Mouse (Mus musculus) ES-Bruce4 (cell line): ENCODE results near the gene Nanog.

Source experiments
- EP300 ChIP-seq: IDR thresholded peaks from 2 replicates; pipeline ENCODE4 v1.6.1; 2011; ENCODE audit warnings: low read depth, low read length; ENCODE audit not compliant: insufficient read depth
- POLR2A ChIP-seq: IDR thresholded peaks from one replicate; pipeline ENCODE4 v1.8.1; 2011; ENCODE audit warnings: low read length; ENCODE audit not compliant: insufficient read depth

GRCm38 (mm10) chr6:122690082-122690481 lies 17.2 kb upstream of the Nanog start:
- no peak for TF ChIP-seq EP300
- TF ChIP-seq POLR2A, result no peak
